Mouse (Mus musculus) adrenal gland, postnatal 10 days (tissue): ENCODE measurements around the gene Arhgef38. TPM values are rescaled to one million over a fixed set of nuclear protein-coding genes. Genes with fewer than 3 reads are reported as not detected.
A peak's percentile ranks its signal among the peaks of the same experiment; 100 is the strongest.

ENCODE experiments used
- DNase-seq: peaks from one replicate; pipeline ENCODE4 v3.0.0; 2021; ENCODE audit warnings: mixed read lengths
- long read RNA-seq, 2 experiments: library from polyadenylated mRNA; stranded (forward); transcript quantifications; one replicate each; pipeline ENCODE4 v2.0.0; 2021
- total RNA-seq, 2 experiments: library from RNA; stranded (reverse); gene quantifications; 2 replicates each; pipeline ENCODE4 v1.2.3; 2021

Arhgef38 gene
- not detected for total RNA-seq
- long read RNA-seq, experiment 1: 0 reads
- long read RNA-seq, experiment 2: 0 reads

- no peak for DNase-seq
Measured at GRCm38 (mm10) chr3:133234821-133235295, at the start of gene Arhgef38. TSS of gene Arhgef38 (minus strand) at chr3:133234949.

DNA sequence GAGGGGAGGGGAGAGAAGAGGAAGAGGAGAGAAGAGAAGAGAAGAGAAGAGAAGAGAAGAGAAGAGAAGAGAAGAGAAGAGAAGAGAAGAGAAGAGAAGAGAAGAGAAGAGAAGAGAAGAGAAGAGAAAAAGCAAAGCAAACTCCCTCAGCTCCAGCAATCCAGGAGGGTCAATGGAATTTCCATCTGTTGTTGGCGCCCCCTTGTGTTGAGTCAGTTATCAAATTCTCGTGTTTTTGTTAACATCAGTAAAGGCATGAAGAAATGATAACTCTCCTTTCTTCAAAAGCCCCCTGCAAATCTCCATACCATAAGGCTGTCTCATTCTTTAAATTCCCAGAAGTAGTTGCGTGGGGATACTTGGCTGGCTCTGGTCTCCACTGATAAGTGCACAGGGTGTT, 37.1 kb upstream of the Arhgef38 start:
- DNase-seq: peak; percentile 91

GRCm38 (mm10) chr3:133258860-133259259, 24.1 kb upstream of the Arhgef38 start:
- no peak for DNase-seq

DNA sequence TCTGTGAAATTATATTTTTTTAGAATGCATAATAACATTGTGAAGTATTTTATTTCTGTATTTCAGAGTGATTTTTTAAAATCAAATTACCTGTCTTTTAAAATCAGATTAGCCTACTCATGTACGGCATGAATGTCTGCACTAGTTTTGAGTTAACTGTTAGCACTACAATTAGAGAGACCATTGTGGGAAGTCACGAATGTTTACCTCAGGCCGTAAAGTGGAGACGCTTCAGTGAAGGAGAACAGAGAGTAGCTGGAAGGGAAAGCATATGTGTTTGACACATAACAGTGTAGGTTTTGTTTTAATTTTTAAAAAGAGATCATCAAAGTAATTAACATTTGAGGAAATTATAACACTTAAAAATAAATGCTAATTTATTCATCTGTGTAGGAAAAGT, 21.1 kb upstream of the Arhgef38 start:
- no peak for DNase-seq

DNA sequence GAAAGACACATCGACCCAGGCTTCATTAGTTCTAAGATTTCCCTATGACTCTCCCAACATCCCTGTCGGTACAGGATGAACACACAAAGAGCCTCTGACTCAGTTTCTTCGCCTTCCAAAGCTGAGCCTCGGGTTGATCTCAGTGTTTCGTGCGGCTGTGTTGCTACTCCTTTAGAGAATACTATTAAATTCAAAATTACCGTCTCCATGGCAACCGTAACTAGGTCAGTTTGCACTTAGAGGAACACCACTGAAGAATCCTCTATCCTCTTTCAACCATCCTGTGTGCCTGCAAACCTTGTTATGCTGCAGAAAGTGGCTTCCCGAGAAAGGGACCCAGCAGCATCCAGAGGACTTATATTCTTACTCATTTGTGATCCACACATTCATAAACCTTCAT, 9.3 kb upstream of the Arhgef38 start:
- DNase-seq: no peak

- DNase-seq: no peak
Measured at GRCm38 (mm10) chr3:133241916-133242315, 7.2 kb upstream of the Arhgef38 start.

DNA sequence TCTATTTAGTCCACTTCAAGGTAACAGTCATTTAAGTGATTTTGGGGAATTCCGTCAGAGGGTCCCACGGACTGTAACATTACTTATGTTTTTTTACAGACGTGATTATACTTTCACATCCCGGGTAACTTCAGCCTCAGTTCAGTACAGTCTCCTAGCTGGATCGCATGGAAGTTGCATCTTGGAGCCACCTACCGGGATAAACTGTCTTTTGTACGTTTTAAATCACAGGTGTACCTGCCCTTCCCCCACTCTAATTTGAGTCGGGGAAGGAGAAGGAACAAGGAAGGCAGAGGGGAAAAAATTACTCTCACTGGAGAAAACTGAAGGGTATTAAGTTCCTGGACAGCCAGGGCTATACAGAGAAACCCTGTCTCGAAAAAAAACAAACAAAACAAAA, 756 bp downstream of the Arhgef38 start:
- no peak for DNase-seq

DNA sequence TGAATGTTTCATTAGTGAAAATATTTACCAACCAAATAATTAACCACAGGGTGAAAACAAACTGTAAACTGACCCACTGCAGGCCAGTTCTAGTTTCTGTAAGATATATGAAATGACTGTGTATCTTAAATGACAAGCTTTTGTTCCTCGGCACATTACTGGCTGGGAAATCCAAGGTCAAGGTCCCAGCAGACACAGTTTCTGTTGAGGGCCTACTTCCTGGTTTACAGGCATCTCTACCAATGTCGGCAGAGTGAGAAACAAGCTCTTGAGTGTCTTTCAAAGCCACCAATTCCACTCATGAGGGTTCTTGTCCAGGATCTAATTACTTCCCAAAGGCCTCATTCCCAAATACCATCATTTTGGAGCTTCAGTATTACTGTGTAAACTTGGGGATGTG, 4.3 kb downstream of the Arhgef38 start:
- no peak for DNase-seq

DNA sequence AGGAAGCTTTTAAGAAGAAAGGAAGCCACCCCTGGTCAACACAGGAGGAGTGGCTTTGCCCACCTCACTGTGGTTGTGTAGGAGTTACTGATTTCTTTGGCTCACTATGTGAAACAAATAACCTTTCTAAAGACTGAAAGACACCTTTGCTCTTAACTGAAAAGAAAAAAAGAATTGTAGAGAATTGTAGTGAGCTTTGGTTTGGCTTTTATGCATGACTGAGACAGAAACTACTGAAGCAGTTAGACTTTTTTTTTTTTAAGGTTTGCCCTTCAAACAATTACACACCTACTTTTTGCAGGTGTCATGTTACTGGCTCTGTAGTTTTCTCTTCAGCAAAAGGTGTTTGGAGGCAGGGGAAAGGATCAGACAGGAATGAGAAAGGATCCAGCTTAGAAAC, 5.2 kb downstream of the Arhgef38 start:
- DNase-seq: no peak

- no peak for DNase-seq
Measured at GRCm38 (mm10) chr3:133227258-133228012, 7.3 kb downstream of the Arhgef38 start.

- DNase-seq: no peak
Measured at GRCm38 (mm10) chr3:133218501-133218900, 16.2 kb downstream of the Arhgef38 start.

- DNase-seq: no peak
Measured at GRCm38 (mm10) chr3:133215198-133215819, 19.4 kb downstream of the Arhgef38 start.

DNA sequence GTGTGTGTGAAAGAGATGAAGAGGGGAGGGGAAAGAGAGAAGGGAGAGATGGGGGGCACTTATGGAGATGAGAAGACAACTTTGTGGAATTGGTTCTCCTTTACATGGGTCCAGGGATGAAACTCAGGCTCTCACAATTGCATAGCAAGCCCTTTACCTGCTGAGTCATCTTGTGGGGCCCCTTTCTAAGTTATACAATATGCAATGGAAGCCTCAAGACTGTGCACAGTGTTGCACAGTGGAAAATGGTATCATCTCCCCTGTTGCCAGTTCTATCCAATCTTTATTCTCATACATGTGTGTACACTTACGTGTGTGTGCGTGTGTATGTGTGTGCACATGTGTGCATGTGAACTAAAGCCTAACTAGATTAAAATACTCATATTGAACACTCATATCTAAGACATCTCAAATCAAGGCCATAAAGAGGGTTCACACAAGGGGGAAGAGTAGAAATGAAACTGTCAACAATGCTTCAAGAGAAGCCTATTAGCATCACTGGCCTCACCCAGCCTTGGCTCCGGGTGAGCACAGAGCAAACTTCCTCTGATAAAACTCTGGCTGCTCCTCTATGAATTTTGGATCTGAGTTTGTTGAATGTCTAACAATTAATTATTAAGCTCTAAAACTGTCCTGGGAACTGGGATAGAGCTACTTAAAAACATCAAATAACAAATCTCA, 21.2 kb downstream of the Arhgef38 start:
- no peak for DNase-seq

- no peak for DNase-seq
Measured at GRCm38 (mm10) chr3:133211324-133211723, 23.4 kb downstream of the Arhgef38 start.

GRCm38 (mm10) chr3:133203713-133204112, 31.0 kb downstream of the Arhgef38 start:
- DNase-seq: no peak

DNA sequence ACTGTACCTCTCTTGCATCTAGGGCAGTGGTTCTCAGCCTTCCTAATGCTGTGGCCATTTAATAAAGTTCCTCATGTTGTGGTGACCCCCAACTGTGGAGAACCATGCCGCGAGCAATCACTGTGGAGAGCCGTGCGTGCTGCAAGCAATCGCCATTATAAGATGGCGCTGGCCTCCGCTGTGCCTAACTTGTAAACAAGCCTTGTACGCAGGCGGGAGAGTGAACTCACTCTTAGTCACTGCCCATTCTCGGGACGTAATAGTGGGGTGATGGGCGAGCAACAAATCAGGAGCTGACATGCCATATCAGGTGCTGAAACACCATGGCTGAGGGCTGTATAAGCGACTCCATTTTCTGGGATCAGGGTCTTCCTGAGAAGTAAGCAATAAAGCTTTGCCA, 32.6 kb downstream of the Arhgef38 start:
- no peak for DNase-seq

GRCm38 (mm10) chr3:133188930-133189329, 45.8 kb downstream of the Arhgef38 start:
- no peak for DNase-seq

DNA sequence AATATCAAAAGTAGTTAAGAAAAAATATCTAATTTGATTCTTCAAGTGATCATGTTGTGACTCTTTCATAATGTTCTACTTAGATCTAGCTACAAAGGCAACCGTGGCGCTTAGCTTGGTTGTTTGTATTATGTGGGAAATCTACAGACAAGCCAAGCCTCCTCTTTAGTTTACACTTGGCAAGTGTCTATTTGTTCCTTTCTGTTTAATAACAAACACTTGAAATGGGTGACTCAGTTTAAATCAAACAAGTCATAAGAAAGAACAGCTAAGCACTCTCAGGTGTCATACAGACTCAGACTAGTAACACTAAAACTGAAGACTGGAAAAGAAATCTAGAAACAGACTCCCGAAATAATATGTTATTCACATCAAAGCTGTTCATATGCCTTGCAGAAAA, 47.2 kb downstream of the Arhgef38 start:
- no peak for DNase-seq

GRCm38 (mm10) chr3:133176033-133176750, 58.6 kb downstream of the Arhgef38 start:
- DNase-seq: no peak

DNA sequence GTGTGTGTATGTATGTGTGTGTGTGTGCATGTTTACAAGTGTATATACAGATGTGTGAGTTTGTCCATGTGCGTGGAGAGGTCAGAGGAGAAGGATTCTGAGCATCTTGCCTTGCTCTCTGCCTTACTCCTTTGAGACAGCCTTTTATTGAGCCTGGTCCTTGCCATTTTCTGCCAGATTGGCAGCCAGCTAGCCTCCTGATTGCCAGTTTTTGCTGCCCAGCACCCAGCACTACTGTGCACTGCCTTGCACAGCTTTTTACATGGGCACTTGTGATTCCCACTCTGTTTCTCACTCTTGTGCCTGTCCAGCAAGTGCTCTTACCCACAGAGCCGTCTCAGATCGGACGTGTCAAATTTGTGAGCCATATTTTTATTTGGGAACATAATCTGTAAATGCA, 62.5 kb downstream of the Arhgef38 start:
- DNase-seq: no peak

DNA sequence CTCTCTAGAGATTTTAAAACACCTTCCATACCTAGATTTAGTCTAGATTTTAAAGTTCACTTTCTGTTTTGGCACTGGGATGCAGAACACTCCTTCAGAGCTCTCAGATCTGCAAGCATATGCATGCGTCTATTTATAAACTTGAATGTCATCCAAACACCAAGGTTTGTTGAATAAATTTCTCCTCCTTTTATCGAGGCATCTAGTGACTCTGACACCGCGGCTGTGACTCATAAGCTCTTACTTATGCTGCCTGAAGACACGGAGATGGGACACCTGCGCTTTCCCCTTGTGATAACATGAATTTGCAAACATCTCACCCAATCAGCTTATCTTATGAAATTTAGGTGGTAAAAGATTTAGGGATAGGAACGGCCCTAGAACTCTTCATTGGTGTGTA, 65.0 kb downstream of the Arhgef38 start:
- peak; percentile 9 for DNase-seq

GRCm38 (mm10) chr3:133167550-133167949, 67.2 kb downstream of the Arhgef38 start:
- no peak for DNase-seq

- no peak for DNase-seq
Measured at GRCm38 (mm10) chr3:133165130-133165529, 69.6 kb downstream of the Arhgef38 start.
